Mouse (Mus musculus) embryonic facial prominence, embryonic 14.5 days (tissue): ENCODE data around the gene Zfp579. TPM values are rescaled to one million over a fixed set of nuclear protein-coding genes. Genes with fewer than 3 reads are reported as not detected.

Experiments
- ATAC-seq: fragments of 200-750 bp; cut with Nextera tagmentation; 2 replicates; pipeline ENCODE4 v1.8.0; 2017; ENCODE audit warnings: low read depth, moderate number of reproducible peaks, moderate TSS enrichment
- DNase-seq: peaks from one replicate; pipeline ENCODE4 v3.0.0-alpha.2; 2015; ENCODE audit warnings: low spot score
- H3K27ac ChIP-seq: fragments of 300-500 bp; sonication (generic); replicated peaks from 2 replicates; pipeline ENCODE4 v1.5.1; 2014; ENCODE audit warnings: low read depth, mild to moderate bottlenecking, low read length, moderate library complexity
- H3K27me3 ChIP-seq: fragments of 300-500 bp; sonication (generic); replicated peaks from 2 replicates; pipeline ENCODE4 v1.6.1; 2014; ENCODE audit warnings: low read length; ENCODE audit not compliant: control insufficient read depth, insufficient read depth
- H3K36me3 ChIP-seq: fragments of 300-500 bp; sonication (generic); 2 replicates; pipeline ENCODE4 v1.6.1; 2014; ENCODE audit warnings: low read length, mixed read lengths; ENCODE audit not compliant: control insufficient read depth, insufficient read depth
- H3K4me1 ChIP-seq: fragments of 300-500 bp; sonication (generic); 2 replicates; pipeline ENCODE4 v1.6.1; 2014; ENCODE audit warnings: antibody characterized with exemption, low read length; ENCODE audit not compliant: control insufficient read depth, insufficient read depth
- H3K4me2 ChIP-seq: fragments of 300-500 bp; sonication (generic); 2 replicates; pipeline ENCODE4 v1.6.1; 2014; ENCODE audit warnings: low read depth, mild to moderate bottlenecking, low read length, moderate library complexity, mixed read lengths
- H3K4me3 ChIP-seq: fragments of 300-500 bp; sonication (generic); 2 replicates; pipeline ENCODE4 v1.5.1; 2014; ENCODE audit warnings: low read depth, mild to moderate bottlenecking, low read length
- H3K9ac ChIP-seq: fragments of 300-500 bp; sonication (generic); 2 replicates; pipeline ENCODE4 v1.6.1; 2014; ENCODE audit warnings: low read depth, mild to moderate bottlenecking, low read length, moderate library complexity, mixed read lengths
- H3K9me3 ChIP-seq: fragments of 300-500 bp; sonication (generic); 2 replicates; pipeline ENCODE4 v1.6.1; 2016; ENCODE audit warnings: low read length; ENCODE audit not compliant: control insufficient read depth
- WGBS: fragments of 180-500 bp; shearing (Covaris S2); extraction: QIAGEN DNeasy Blood & Tissue Kit; methylation state at CpG from one replicate; pipeline ENCODE4 v1.1.7; 2014; 5-methylcytosine and 5-hydroxymethylcytosine counted together
- polyA plus RNA-seq: library from polyadenylated mRNA; unstranded; fragments of >200 nt; fragmentation: Nextera tagmentation; extraction: Ambion mirVana; gene quantifications from 2 replicates; pipeline ENCODE4 v1.2.1, GENCODE M21; 2014

Gene Zfp579
- polyA plus RNA-seq, 1 experiment from 2014 or later = 23.0 TPM

- peak within 1 kb of the TSS; percentile 6 for H3K4me2 ChIP-seq
- no peak within 1 kb of the TSS for H3K27ac ChIP-seq
- peak; percentile 84 for DNase-seq
- no peaks in the 10 kb centered on the region for H3K36me3 ChIP-seq
- WGBS = 8% methylated on average over 10 of the region's 10 CpGs
- H3K9ac ChIP-seq = no peak within 1 kb of the TSS
- no peaks in the 10 kb centered on the region for H3K9me3 ChIP-seq
- H3K27me3 ChIP-seq = no peaks in the 10 kb centered on the region
- no peaks in the 10 kb centered on the region for H3K4me1 ChIP-seq
- H3K4me3 ChIP-seq = no peak within 1 kb of the TSS
- ATAC-seq = peak; percentile 83
Measured at GRCm38 (mm10) chr7:4964272-4964671, 31.7 kb downstream of the Zfp579 start, which contains the start of gene Sbk2. Gene Sbk2, minus strand, starts transcription at chr7:4964406.

- ATAC-seq = no peak
- no peak overlapping the region for H3K27ac ChIP-seq
Measured at GRCm38 (mm10) chr7:4963527-4963926, 32.4 kb downstream of the Zfp579 start.

GRCm38 (mm10) chr7:4957361-4957760 lies 38.6 kb downstream of the Zfp579 start:
- Histone ChIP-seq H3K4me3 (no peak overlapping the region), H3K4me2 (no peak overlapping the region), H3K27ac (no peak overlapping the region), H3K36me3 (no peaks in the 10 kb centered on the region), H3K4me1 (no peaks in the 10 kb centered on the region), H3K9me3 (no peaks in the 10 kb centered on the region), H3K27me3 (no peaks in the 10 kb centered on the region), H3K9ac (no peak overlapping the region)
- no peak for DNase-seq
- ATAC-seq = no peak
- WGBS = 83% methylated on average over 10 of the region's 10 CpGs

More at GRCm38 (mm10) chr7:4963527-4963926, 32.4 kb downstream of the Zfp579 start:
- Histone ChIP-seq H3K9ac (no peak overlapping the region), H3K4me1 (no peaks in the 10 kb centered on the region), H3K27me3 (no peaks in the 10 kb centered on the region), H3K36me3 (no peaks in the 10 kb centered on the region), H3K9me3 (no peaks in the 10 kb centered on the region), H3K4me2 (no peak overlapping the region), H3K4me3 (no peak overlapping the region)
- peak; percentile 12 for DNase-seq
- WGBS = 56% methylated on average over 5 of the region's 5 CpGs

GRCm38 (mm10) chr7:4953815-4954445 lies 42.0 kb downstream of the Zfp579 start:
- no peaks in the 10 kb centered on the region for H3K27me3 ChIP-seq
- no peak overlapping the region for H3K4me2 ChIP-seq
- 29% methylated on average over 10 of the region's 10 CpGs for WGBS
- H3K9me3 ChIP-seq = no peaks in the 10 kb centered on the region
- H3K4me3 ChIP-seq = no peak overlapping the region
- no peak for DNase-seq
- no peaks in the 10 kb centered on the region for H3K4me1 ChIP-seq
- no peak overlapping the region for H3K27ac ChIP-seq
- ATAC-seq = no peak
- no peak overlapping the region for H3K9ac ChIP-seq
- H3K36me3 ChIP-seq = no peaks in the 10 kb centered on the region

- DNase-seq = no peak
- H3K4me2 ChIP-seq = no peak overlapping the region
- no peak overlapping the region for H3K27ac ChIP-seq
- no peak overlapping the region for H3K4me3 ChIP-seq
- H3K9ac ChIP-seq = no peak overlapping the region
- no peaks in the 10 kb centered on the region for H3K4me1 ChIP-seq
- 80% methylated on average over 19 of the region's 19 CpGs for WGBS
- no peaks in the 10 kb centered on the region for H3K9me3 ChIP-seq
- no peaks in the 10 kb centered on the region for H3K36me3 ChIP-seq
- no peaks in the 10 kb centered on the region for H3K27me3 ChIP-seq
- ATAC-seq = no peak
Measured at GRCm38 (mm10) chr7:4950561-4951342, 45.2 kb downstream of the Zfp579 start.

GRCm38 (mm10) chr7:4948386-4948785 lies 47.6 kb downstream of the Zfp579 start:
- WGBS = 73% methylated on average over 6 of the region's 6 CpGs
- ATAC-seq (no peak), DNase-seq (no peak)
- Histone ChIP-seq H3K9ac (no peak overlapping the region), H3K27me3 (no peaks in the 10 kb centered on the region), H3K36me3 (no peaks in the 10 kb centered on the region), H3K4me1 (no peaks in the 10 kb centered on the region), H3K27ac (no peak overlapping the region), H3K4me2 (no peak overlapping the region), H3K9me3 (no peaks in the 10 kb centered on the region), H3K4me3 (no peak overlapping the region)

GRCm38 (mm10) chr7:4947855-4948254 lies 48.1 kb downstream of the Zfp579 start:
- no peaks in the 10 kb centered on the region for H3K36me3 ChIP-seq
- H3K4me3 ChIP-seq = no peak overlapping the region
- no peaks in the 10 kb centered on the region for H3K4me1 ChIP-seq
- DNase-seq = no peak
- no peaks in the 10 kb centered on the region for H3K27me3 ChIP-seq
- H3K9ac ChIP-seq = no peak overlapping the region
- no peaks in the 10 kb centered on the region for H3K9me3 ChIP-seq
- WGBS = 14% methylated on average over 2 of the region's 2 CpGs
- no peak overlapping the region for H3K4me2 ChIP-seq
- H3K27ac ChIP-seq = no peak overlapping the region
- ATAC-seq = peak; percentile 7; the same call in 1 of the 2 replicates

GRCm38 (mm10) chr7:4943223-4943815 lies 52.6 kb downstream of the Zfp579 start:
- peak; percentile 94 for DNase-seq
- 18% methylated on average over 15 of the region's 15 CpGs for WGBS
- Histone ChIP-seq H3K27me3 (no peaks in the 10 kb centered on the region), H3K4me2 (peak overlapping the region; percentile 58), H3K4me3 (peak overlapping the region; percentile 34), H3K9me3 (no peaks in the 10 kb centered on the region), H3K9ac (no peak overlapping the region), H3K36me3 (no peaks in the 10 kb centered on the region), H3K4me1 (no peaks in the 10 kb centered on the region), H3K27ac (no peak overlapping the region)
- peak; percentile 86 for ATAC-seq
